ENCODE assay signal across 11 mouse cellular contexts in the genomic region with DNA sequence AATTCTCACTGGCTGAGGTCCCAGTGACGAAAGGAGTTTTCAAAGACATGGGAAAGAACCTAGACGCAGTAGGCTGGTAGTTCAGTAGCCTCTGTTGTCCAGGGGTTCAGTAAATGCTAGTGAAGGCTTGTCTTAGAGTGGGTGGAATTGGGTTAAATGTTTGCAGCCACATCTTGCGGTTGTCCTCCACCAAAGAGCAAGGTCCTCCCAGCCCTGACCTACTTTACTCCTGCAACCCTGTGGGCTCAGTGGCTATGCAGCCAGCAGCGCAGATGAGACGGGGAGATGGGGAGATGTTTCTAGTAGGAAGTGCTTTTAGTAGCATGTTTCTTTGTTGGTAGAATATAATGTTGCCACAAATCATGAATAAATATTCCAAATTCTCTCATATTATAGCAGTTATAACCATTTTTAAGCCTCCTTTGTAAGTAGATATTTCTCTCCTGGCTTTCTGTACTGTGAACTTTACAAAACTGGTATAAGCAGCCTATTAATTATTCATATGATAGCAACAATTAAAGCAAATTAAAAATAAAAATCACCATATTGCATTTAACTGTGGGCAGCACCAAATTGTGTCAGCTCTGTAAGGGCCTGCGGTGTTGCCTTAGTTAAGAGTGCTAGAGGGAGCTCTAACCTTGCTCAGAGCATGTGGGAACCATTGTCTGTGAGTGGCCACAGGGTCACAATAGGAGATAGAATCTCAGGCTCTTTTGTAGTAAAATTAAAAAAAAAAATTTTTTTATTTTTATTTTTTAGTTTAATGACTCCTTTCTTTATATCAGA.
DNase-seq lines count a peak whose midpoint lies in the region; ATAC-seq and TF ChIP-seq lines count a peak whose summit lies in the region.
"Had no signal": no experiment of that assay in that cellular context is flagged by ENCODE, and none has a peak within 500 bp of the region (broad histone marks: within the 10 kb centered on the region; RNA-seq: fewer than 3 reads in every experiment).

No protein-coding gene starts in this region.

- DNase-seq in cerebellum, postnatal 10 days = peak; percentile 39 to 51
- no peak for DNase-seq in cerebellum, adult 9-11 months
- DNase-seq in liver, adult 2 months (ENCODE audit: extremely low read depth, low read depth, low spot score) = no peak
- no peak for DNase-seq in liver, embryonic 11.5 days (ENCODE audit: low spot score)
- peak; percentile 9 for DNase-seq in Muller cell, postnatal 12 days (ENCODE audit: inconsistent ontology term)
- peak; percentile 41 for DNase-seq in embryo, embryonic 11 days
- DNase-seq in frontal cortex, postnatal 14 days (ENCODE audit: low spot score in 2 of 2) = no peak
- DNase-seq in left cerebral cortex, adult 8-10 months (ENCODE audit: low spot score in 2 of 2) = no peak
- DNase-seq: lung, postnatal 4 days had no signal

- WGBS in liver, adult 2 months = 84% methylated on average over 6 of the region's 6 CpGs
- 88% methylated on average over 6 of the region's 6 CpGs for WGBS in liver, embryonic 11.5 days

- H3K36me3 ChIP-seq in liver, adult 2 months (ENCODE audit: control insufficient read depth, insufficient read depth, low read length) = no peaks in the 10 kb centered on the region
- no peaks in the 10 kb centered on the region for H3K36me3 ChIP-seq in liver, embryonic 11.5 days (ENCODE audit: control insufficient read depth, insufficient read depth, low read length)
- H3K36me3 ChIP-seq: neural tube, embryonic 13.5 days had no signal

- no peak for TF ChIP-seq POLR2A in liver, adult 2 months (IDR thresholded peaks at IDR 0.05; ENCODE audit: extremely low read depth, insufficient read depth, low read length)

- no peak overlapping the region for H3K4me3 ChIP-seq in liver, adult 2 months (ENCODE audit: insufficient read depth, low read depth, low read length)
- no peak overlapping the region for H3K4me3 ChIP-seq in liver, embryonic 11.5 days (ENCODE audit: low read depth, low read length)
- H3K4me3 ChIP-seq: neural tube, embryonic 13.5 days had no signal

- H3K9ac ChIP-seq in liver, adult 2 months (ENCODE audit: low read depth, low read length) = no peak overlapping the region
- H3K9ac ChIP-seq in liver, embryonic 11.5 days (ENCODE audit: low read depth, low read length) = no peak overlapping the region
- H3K9ac ChIP-seq: neural tube, embryonic 13.5 days had no signal

- H3K27ac ChIP-seq in liver, adult 2 months (replicated peaks; ENCODE audit: insufficient read depth, low read depth, low read length) = no peak overlapping the region
- H3K27ac ChIP-seq in liver, embryonic 11.5 days (ENCODE audit: low read depth, low read length) = no peak overlapping the region
- H3K27ac ChIP-seq: neural tube, embryonic 13.5 days had no signal

- ATAC-seq in liver, embryonic 11.5 days (replicated peaks; ENCODE audit: low FRiP score) = no peak
- ATAC-seq: activated CD4-positive, CD25-positive, alpha-beta regulatory T cell, adult 4 months had no signal

- no peaks in the 10 kb centered on the region for H3K9me3 ChIP-seq in liver, embryonic 11.5 days (ENCODE audit: control insufficient read depth, low read length)
- H3K9me3 ChIP-seq: neural tube, embryonic 13.5 days had no signal

- no peaks in the 10 kb centered on the region for H3K79me2 ChIP-seq in liver, adult 2 months (ENCODE audit: control insufficient read depth, insufficient read depth, low read length)

- H3K4me2 ChIP-seq in liver, embryonic 11.5 days = no peak overlapping the region
- H3K4me2 ChIP-seq: neural tube, embryonic 13.5 days had no signal

- no peaks in the 10 kb centered on the region for H3K27me3 ChIP-seq in liver, adult 2 months (ENCODE audit: control insufficient read depth, insufficient read depth, low read length)
- H3K27me3 ChIP-seq in liver, embryonic 11.5 days (replicated peaks; ENCODE audit: control insufficient read depth, insufficient read depth, low read length) = no peaks in the 10 kb centered on the region
- H3K27me3 ChIP-seq: neural tube, embryonic 13.5 days had no signal

- no peaks in the 10 kb centered on the region for H3K4me1 ChIP-seq in liver, adult 2 months (ENCODE audit: control insufficient read depth, insufficient read depth, low read length)
- peaks cover 15% of the 10 kb centered on the region for H3K4me1 ChIP-seq in liver, embryonic 11.5 days (replicated peaks; ENCODE audit: control insufficient read depth, insufficient read depth, low read length)

- TF ChIP-seq CTCF in liver, adult 2 months (IDR thresholded peaks at IDR 0.05; ENCODE audit: low read depth, low read length) = peak; percentile 3; the same call in 1 of the 2 replicates

Comparison
In these comparisons a context has a peak if more than half of its experiments do, and no peak if none do; other contexts are left out.
1. DNase-seq: peak in cerebellum, postnatal 10 days (2 of 2), Muller cell, postnatal 12 days (single experiment) and embryo, embryonic 11 days (single experiment); none in cerebellum, adult 9-11 months (single experiment), liver, adult 2 months (single experiment), liver, embryonic 11.5 days (single experiment), frontal cortex, postnatal 14 days (0 of 2) and left cerebral cortex, adult 8-10 months (0 of 2).